Mouse (Mus musculus) heart, postnatal 0 days (tissue): ENCODE data around the gene Calm2.

ENCODE experiments used
- CTCF ChIP-seq: IDR thresholded peaks from 2 replicates; pipeline ENCODE4 v1.5.1; 2016; ENCODE audit warnings: antibody characterized with exemption, control low read depth, low read depth
- EP300 ChIP-seq: IDR thresholded peaks from 2 replicates; pipeline ENCODE4 v1.6.1; 2016; ENCODE audit warnings: antibody characterized with exemption, low read depth

GRCm38 (mm10) chr17:87492286-87492685, 45.6 kb upstream of the Calm2 start:
- TF ChIP-seq EP300, result no peak
- TF ChIP-seq CTCF, result no peak
